Mouse (Mus musculus) retina, postnatal 1 day (tissue): ENCODE measurements around the gene Art2b.
"Not testable (repeated sequence)": the region's sequence is repeated elsewhere in the genome, so short reads cannot be mapped to it uniquely, and the experiment has no call there.

Experiments
- DNase-seq: peaks from one replicate; pipeline ENCODE4 v3.0.0-alpha.2; 2012

The Art2b gene

GRCm38 (mm10) chr7:101585408-101585807, at the start of gene Art2b:
Art2b (minus strand) TSS chr7:101585600.
- DNase-seq, result no peak

- DNase-seq, result no peak
Observed at GRCm38 (mm10) chr7:101634513-101634912, 49.1 kb upstream of the Art2b start.

- DNase-seq, result no peak
Observed at GRCm38 (mm10) chr7:101633629-101634177, 48.3 kb upstream of the Art2b start.

GRCm38 (mm10) chr7:101628481-101628880, 43.1 kb upstream of the Art2b start:
- no peak for DNase-seq

- not testable (repeated sequence) for DNase-seq
Observed at GRCm38 (mm10) chr7:101627166-101627565, 41.8 kb upstream of the Art2b start.

- no peak for DNase-seq
Observed at GRCm38 (mm10) chr7:101624283-101624682, 38.9 kb upstream of the Art2b start.

GRCm38 (mm10) chr7:101621861-101622260, 36.5 kb upstream of the Art2b start:
- DNase-seq, result not testable (repeated sequence)

- peak; percentile 65 for DNase-seq
Observed at GRCm38 (mm10) chr7:101620373-101620772, 35.0 kb upstream of the Art2b start.

GRCm38 (mm10) chr7:101618273-101618672, 32.9 kb upstream of the Art2b start:
- DNase-seq, result no peak

GRCm38 (mm10) chr7:101617438-101618165, 32.2 kb upstream of the Art2b start:
- no peak for DNase-seq

GRCm38 (mm10) chr7:101616136-101616835, 30.9 kb upstream of the Art2b start:
- DNase-seq, result no peak

GRCm38 (mm10) chr7:101615406-101615805, 30.0 kb upstream of the Art2b start:
- no peak for DNase-seq

GRCm38 (mm10) chr7:101612786-101613527, 27.6 kb upstream of the Art2b start:
- DNase-seq, result not testable (repeated sequence)

- DNase-seq, result no peak
Observed at GRCm38 (mm10) chr7:101607845-101608244, 22.4 kb upstream of the Art2b start.

GRCm38 (mm10) chr7:101600406-101600805, 15.0 kb upstream of the Art2b start:
- DNase-seq, result no peak

- peak; percentile 27 for DNase-seq
Observed at GRCm38 (mm10) chr7:101598482-101598881, 13.1 kb upstream of the Art2b start.

- DNase-seq, result no peak
Observed at GRCm38 (mm10) chr7:101594969-101595368, 9.6 kb upstream of the Art2b start.

GRCm38 (mm10) chr7:101584271-101584670, 1.1 kb downstream of the Art2b start:
- DNase-seq, result not testable (repeated sequence)

- DNase-seq, result no peak
Observed at GRCm38 (mm10) chr7:101582012-101582411, 3.4 kb downstream of the Art2b start.

GRCm38 (mm10) chr7:101580863-101581262, 4.5 kb downstream of the Art2b start:
- not testable (repeated sequence) for DNase-seq

GRCm38 (mm10) chr7:101574413-101574812, 11.0 kb downstream of the Art2b start:
- DNase-seq, result no peak

- DNase-seq, result not testable (repeated sequence)
Observed at GRCm38 (mm10) chr7:101573636-101574035, 11.8 kb downstream of the Art2b start.

- DNase-seq, result no peak
Observed at GRCm38 (mm10) chr7:101564086-101564485, 21.3 kb downstream of the Art2b start.
